Mouse (Mus musculus) brain, embryonic 14.5 days (tissue): Measurements from ENCODE around the gene Ryr1. TPM values are rescaled to one million over a fixed set of nuclear protein-coding genes. Genes with fewer than 3 reads are reported as not detected.

ENCODE experiments used
- DNase-seq: peaks from one replicate; pipeline ENCODE4 v3.0.0-alpha.2; 2011; ENCODE audit warnings: low read depth
- CTCF ChIP-seq: fragments of 200-500 bp; IDR thresholded peaks from 2 replicates; pipeline ENCODE4 v1.5.1; 2012; ENCODE audit warnings: inconsistent platforms, mild to moderate bottlenecking, moderate library complexity, borderline replicate concordance; ENCODE audit not compliant: insufficient read depth, insufficient read length; ENCODE audit errors: extremely low read depth
- POLR2A ChIP-seq: fragments of 200-500 bp; IDR thresholded peaks from 2 replicates; pipeline ENCODE4 v1.6.1; 2012; ENCODE audit warnings: mild to moderate bottlenecking, inconsistent platforms, borderline replicate concordance; ENCODE audit not compliant: poor library complexity, insufficient read depth, insufficient read length, severe bottlenecking; ENCODE audit errors: extremely low read depth
- polyA plus RNA-seq: library from polyadenylated mRNA; depleted of rRNA; stranded (reverse); fragments of >200 nt; gene quantifications from 2 replicates; pipeline ENCODE4 v1.2.3, GENCODE M21; 2012

The Ryr1 gene
- polyA plus RNA-seq, 1 experiment, result 6.3 TPM

GRCm38 (mm10) chr7:29061522-29062037 is 63.4 kb downstream of the Ryr1 start:
- no peak for TF ChIP-seq POLR2A
- TF ChIP-seq CTCF, result peak; percentile 55
- peak; percentile 68 for DNase-seq

GRCm38 (mm10) chr7:29059445-29059844 is 65.5 kb downstream of the Ryr1 start:
- DNase-seq, result no peak
- TF ChIP-seq POLR2A (no peak), CTCF (no peak)

GRCm38 (mm10) chr7:29052821-29053220 is 72.2 kb downstream of the Ryr1 start:
- no peak for DNase-seq
- TF ChIP-seq CTCF, result no peak
- no peak for TF ChIP-seq POLR2A

- TF ChIP-seq CTCF, result peak; percentile 60; the same call in 1 of the 2 replicates
- TF ChIP-seq POLR2A, result no peak
Measured at GRCm38 (mm10) chr7:29050797-29051196, 74.2 kb downstream of the Ryr1 start.

GRCm38 (mm10) chr7:29048615-29049014 is 76.4 kb downstream of the Ryr1 start:
- TF ChIP-seq CTCF (no peak), POLR2A (no peak)
- no peak for DNase-seq

More at GRCm38 (mm10) chr7:29050797-29051196, 74.2 kb downstream of the Ryr1 start:
- peak; percentile 70 for DNase-seq

DNA sequence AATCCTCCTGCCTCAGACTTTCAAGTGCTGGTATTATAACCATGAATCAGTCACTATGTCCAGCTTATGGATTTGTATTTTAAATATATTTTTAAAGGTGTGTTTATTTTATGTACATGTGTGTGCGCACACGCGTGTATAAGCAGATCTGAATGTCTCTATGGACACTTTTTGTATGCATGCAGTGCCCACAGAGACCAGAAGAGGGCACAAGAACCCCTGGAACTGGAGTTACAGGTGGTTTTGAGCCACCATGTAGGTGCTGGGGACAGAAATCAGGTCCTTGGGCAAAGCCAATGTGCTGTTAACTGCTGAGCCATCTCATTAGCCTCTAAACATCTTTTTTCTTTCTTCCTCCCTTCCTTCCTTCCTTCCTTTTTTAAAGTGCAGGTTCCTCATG is 76.9 kb downstream of the Ryr1 start:
- no peak for TF ChIP-seq POLR2A
- no peak for TF ChIP-seq CTCF
- DNase-seq, result no peak

- TF ChIP-seq POLR2A, result no peak
- TF ChIP-seq CTCF, result no peak
- no peak for DNase-seq
Measured at GRCm38 (mm10) chr7:29046533-29046932, 78.4 kb downstream of the Ryr1 start.

GRCm38 (mm10) chr7:29044302-29044701 is 80.7 kb downstream of the Ryr1 start:
- no peak for TF ChIP-seq CTCF
- TF ChIP-seq POLR2A, result no peak
- DNase-seq, result peak; percentile 41

- no peak for DNase-seq
- TF ChIP-seq CTCF (no peak), POLR2A (no peak)
Measured at GRCm38 (mm10) chr7:29043674-29044057, 81.3 kb downstream of the Ryr1 start.

DNA sequence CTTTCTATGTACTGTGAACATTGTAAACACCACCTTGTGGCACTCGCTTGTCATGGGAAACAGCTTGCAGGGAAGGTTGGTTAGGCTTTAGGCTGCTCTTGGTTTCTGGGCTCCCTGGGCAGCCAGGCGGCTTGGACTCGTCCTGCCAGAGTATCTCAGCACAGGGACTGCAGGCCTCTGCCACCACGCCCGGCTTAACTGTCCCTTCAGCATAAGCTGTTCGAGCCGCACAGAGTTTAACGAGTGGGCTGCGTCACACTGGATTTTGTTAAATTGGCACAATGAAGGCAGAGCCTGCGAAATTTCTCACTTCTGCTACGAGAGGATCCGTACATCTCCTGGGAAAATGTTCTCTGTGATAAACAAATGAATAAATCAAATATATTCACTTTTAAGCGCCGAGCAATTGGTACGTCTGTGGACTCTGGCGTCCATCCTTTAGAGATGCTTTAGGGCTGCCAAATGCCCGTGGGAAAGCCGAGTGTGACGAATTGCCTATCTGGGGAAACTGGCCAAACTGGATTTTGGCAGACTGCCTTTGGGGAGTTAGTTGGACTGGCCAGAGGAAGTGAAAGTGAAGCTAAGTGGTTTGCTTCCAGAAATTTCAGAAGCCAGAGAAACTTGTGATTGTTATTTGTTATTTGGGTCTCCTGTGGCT is 81.8 kb downstream of the Ryr1 start:
- DNase-seq, result peak; percentile 80
- TF ChIP-seq CTCF, result no peak
- TF ChIP-seq POLR2A, result no peak

DNA sequence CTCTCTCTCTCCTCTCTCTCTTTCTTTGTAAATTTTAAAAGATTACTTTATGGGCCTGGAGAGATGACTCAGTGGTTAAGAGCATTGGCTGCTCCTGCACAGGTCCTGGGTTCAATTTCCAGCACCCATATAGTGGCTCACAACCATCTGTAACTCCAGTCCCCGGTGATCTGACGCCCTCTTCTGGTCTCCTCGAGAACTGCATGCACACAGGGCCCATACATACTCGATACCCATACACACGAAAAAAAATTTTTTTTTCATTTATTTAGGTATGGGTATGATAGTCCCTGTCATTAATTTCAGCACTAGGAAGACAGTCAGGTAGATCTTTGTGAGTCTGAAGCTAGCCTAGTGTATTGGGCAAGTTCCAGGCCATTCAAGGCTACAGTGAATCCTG is 83.8 kb downstream of the Ryr1 start:
- DNase-seq, result no peak
- TF ChIP-seq CTCF (peak; percentile 40; the same call in 1 of the 2 replicates), POLR2A (no peak)
